Mouse (Mus musculus): Measurements from ENCODE around the gene Rbbp9.

Rbbp9 gene

DNA sequence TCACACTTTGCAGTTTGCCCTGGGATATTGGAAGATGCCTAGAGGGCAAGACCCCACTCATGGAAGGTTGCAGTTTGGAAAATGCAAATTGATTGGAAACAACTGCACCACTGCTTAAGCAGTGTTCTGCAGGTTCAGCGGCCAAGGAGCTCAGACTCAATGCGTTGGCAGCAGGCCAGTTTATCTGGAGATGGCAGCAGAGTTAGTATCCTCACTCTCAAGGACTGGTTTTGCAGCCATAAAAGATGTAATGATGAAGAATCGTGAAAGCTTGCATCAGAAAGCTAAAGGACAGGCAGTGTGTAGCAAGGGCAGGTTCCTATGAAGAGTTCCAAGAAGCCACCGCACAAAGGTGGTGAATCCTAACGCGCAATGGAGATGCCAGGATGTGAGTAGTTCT, 48.5 kb downstream of the Rbbp9 start:
- DNase-seq (ENCODE audit: low spot score in 2 of 2): no peak

Measured in right cerebral cortex, postnatal 10 days (tissue).